Mouse (Mus musculus) hindbrain, embryonic 11.5 days (tissue): ENCODE measurements at regions not wholly inside any gene's neighbourhood (a gene's known extent, or its start where the extent isn't known, plus 50 kb on each side); places are given as distances from the start of the nearest gene placed in this dataset.

Experiments
- ATAC-seq: fragments of 200-750 bp; cut with Nextera tagmentation; 2 replicates; pipeline ENCODE4 v1.8.0; 2017; ENCODE audit warnings: mild to moderate bottlenecking, moderate TSS enrichment, moderate library complexity; ENCODE audit not compliant: low FRiP score
- DNase-seq: peaks from one replicate; pipeline ENCODE4 v3.0.0-alpha.2; 2015; ENCODE audit warnings: low spot score
- H3K27ac ChIP-seq: fragments of 300-500 bp; sonication (generic); 2 replicates; pipeline ENCODE4 v1.5.1; 2014; ENCODE audit warnings: mild to moderate bottlenecking, low read depth, low read length
- H3K27me3 ChIP-seq: fragments of 300-500 bp; sonication (generic); 2 replicates; pipeline ENCODE4 v1.6.1; 2014; ENCODE audit warnings: mild to moderate bottlenecking, low read length, moderate library complexity, mixed read lengths; ENCODE audit not compliant: control insufficient read depth, insufficient read depth
- H3K36me3 ChIP-seq: fragments of 300-500 bp; sonication (generic); 2 replicates; pipeline ENCODE4 v1.6.1; 2014; ENCODE audit warnings: mild to moderate bottlenecking, low read length, moderate library complexity, mixed read lengths; ENCODE audit not compliant: control insufficient read depth, insufficient read depth
- H3K4me1 ChIP-seq: fragments of 300-500 bp; sonication (generic); replicated peaks from 2 replicates; pipeline ENCODE4 v1.6.1; 2014; ENCODE audit warnings: low read length, mixed read lengths; ENCODE audit not compliant: control insufficient read depth, insufficient read depth
- H3K4me2 ChIP-seq: fragments of 300-500 bp; sonication (generic); replicated peaks from 2 replicates; pipeline ENCODE4 v1.6.1; 2014; ENCODE audit warnings: mild to moderate bottlenecking, low read depth, low read length
- H3K4me3 ChIP-seq: fragments of 300-500 bp; sonication (generic); 2 replicates; pipeline ENCODE4 v1.5.1; 2014; ENCODE audit warnings: low read depth, low read length
- H3K9ac ChIP-seq: fragments of 300-500 bp; sonication (generic); 2 replicates; pipeline ENCODE4 v1.6.1; 2014; ENCODE audit warnings: low read depth, low read length
- H3K9me3 ChIP-seq: fragments of 300-500 bp; sonication (generic); 2 replicates; pipeline ENCODE4 v1.6.1; 2016; ENCODE audit warnings: low read length; ENCODE audit not compliant: control insufficient read depth
- WGBS: fragments of 180-500 bp; shearing (Covaris S2); extraction: QIAGEN DNeasy Blood & Tissue Kit; methylation state at CpG from one replicate; pipeline ENCODE4 v1.1.7; 2014; 5-methylcytosine and 5-hydroxymethylcytosine counted together

GRCm38 (mm10) chrX:13014051-13014450 lies 57.2 kb upstream of the Usp9x start:
- Histone ChIP-seq H3K27ac (no peak overlapping the region), H3K27me3 (no peaks in the 10 kb centered on the region), H3K9ac (no peak overlapping the region), H3K4me1 (no peaks in the 10 kb centered on the region), H3K36me3 (no peaks in the 10 kb centered on the region), H3K4me2 (no peak overlapping the region), H3K4me3 (no peak overlapping the region), H3K9me3 (no peaks in the 10 kb centered on the region)
- WGBS = 67% methylated on average over 3 of the region's 3 CpGs
- DNase-seq (no peak), ATAC-seq (no peak)

- no peaks in the 10 kb centered on the region for H3K27me3 ChIP-seq
- WGBS = 66% methylated on average over 3 of the region's 3 CpGs
These were observed 58.2 kb upstream of the Usp9x start for GRCm38 (mm10) chrX:13013086-13013485.

GRCm38 (mm10) chrX:12990777-12991176 lies 80.5 kb upstream of the Usp9x start:
- no peaks in the 10 kb centered on the region for H3K27me3 ChIP-seq
- no peak overlapping the region for H3K4me3 ChIP-seq
- H3K4me2 ChIP-seq = no peak overlapping the region
- H3K9ac ChIP-seq = no peak overlapping the region
- whole genome bisulfite sequencing = 85% methylated on average over 7 of the region's 7 CpGs
- H3K9me3 ChIP-seq = no peaks in the 10 kb centered on the region
- H3K4me1 ChIP-seq = no peaks in the 10 kb centered on the region
- no peak for ATAC-seq
- no peak overlapping the region for H3K27ac ChIP-seq
- H3K36me3 ChIP-seq = no peaks in the 10 kb centered on the region
- no peak for DNase-seq

More at GRCm38 (mm10) chrX:13013086-13013485, 58.2 kb upstream of the Usp9x start:
- H3K36me3 ChIP-seq = no peaks in the 10 kb centered on the region
- no peak overlapping the region for H3K4me2 ChIP-seq
- no peak overlapping the region for H3K4me3 ChIP-seq
- ATAC-seq = no peak
- H3K27ac ChIP-seq = no peak overlapping the region
- no peaks in the 10 kb centered on the region for H3K4me1 ChIP-seq
- no peak for DNase-seq
- H3K9me3 ChIP-seq = no peaks in the 10 kb centered on the region
- no peak overlapping the region for H3K9ac ChIP-seq

- no peak overlapping the region for H3K4me2 ChIP-seq
- 73% methylated on average over 6 of the region's 6 CpGs for WGBS
- DNase-seq (no peak), ATAC-seq (no peak)
- no peaks in the 10 kb centered on the region for H3K36me3 ChIP-seq
- no peak overlapping the region for H3K27ac ChIP-seq
- no peak overlapping the region for H3K4me3 ChIP-seq
- no peaks in the 10 kb centered on the region for H3K27me3 ChIP-seq
- H3K9me3 ChIP-seq = no peaks in the 10 kb centered on the region
- H3K4me1 ChIP-seq = no peaks in the 10 kb centered on the region
- no peak overlapping the region for H3K9ac ChIP-seq
These were observed 93.6 kb upstream of the Usp9x start for GRCm38 (mm10) chrX:12977676-12978075.

- ATAC-seq = no peak
- H3K4me3 ChIP-seq = no peak overlapping the region
- WGBS = 89% methylated on average over 7 of the region's 7 CpGs
- no peaks in the 10 kb centered on the region for H3K4me1 ChIP-seq
- no peak overlapping the region for H3K9ac ChIP-seq
- H3K9me3 ChIP-seq = no peaks in the 10 kb centered on the region
- no peak overlapping the region for H3K27ac ChIP-seq
- no peak overlapping the region for H3K4me2 ChIP-seq
- DNase-seq = no peak
- H3K36me3 ChIP-seq = no peaks in the 10 kb centered on the region
- no peaks in the 10 kb centered on the region for H3K27me3 ChIP-seq
These were observed 102.1 kb upstream of the Usp9x start for GRCm38 (mm10) chrX:12968979-12969746.

- Histone ChIP-seq H3K27ac (no peak overlapping the region), H3K27me3 (no peaks in the 10 kb centered on the region), H3K9me3 (no peaks in the 10 kb centered on the region), H3K4me1 (no peaks in the 10 kb centered on the region), H3K4me3 (no peak overlapping the region), H3K9ac (no peak overlapping the region), H3K4me2 (no peak overlapping the region), H3K36me3 (no peaks in the 10 kb centered on the region)
- DNase-seq (no peak), ATAC-seq (no peak)
- 71% methylated on average over 11 of the region's 11 CpGs for WGBS
These were observed 111.6 kb upstream of the Usp9x start for GRCm38 (mm10) chrX:12959467-12960314.

GRCm38 (mm10) chrX:12958873-12959272 lies 112.4 kb upstream of the Usp9x start:
- no peak for DNase-seq
- no peak overlapping the region for H3K9ac ChIP-seq
- H3K36me3 ChIP-seq = no peaks in the 10 kb centered on the region
- no peak overlapping the region for H3K4me3 ChIP-seq
- H3K9me3 ChIP-seq = no peaks in the 10 kb centered on the region
- WGBS = 79% methylated on average over 2 of the region's 2 CpGs
- H3K27ac ChIP-seq = no peak overlapping the region
- H3K4me1 ChIP-seq = no peaks in the 10 kb centered on the region
- ATAC-seq = no peak
- no peaks in the 10 kb centered on the region for H3K27me3 ChIP-seq
- no peak overlapping the region for H3K4me2 ChIP-seq

GRCm38 (mm10) chrX:12950928-12951660 lies 120.2 kb upstream of the Usp9x start:
- H3K4me2 ChIP-seq = no peak overlapping the region
- WGBS = 81% methylated on average over 5 of the region's 7 CpGs
- DNase-seq (no peak), ATAC-seq (no peak)
- no peaks in the 10 kb centered on the region for H3K9me3 ChIP-seq
- no peaks in the 10 kb centered on the region for H3K27me3 ChIP-seq
- no peak overlapping the region for H3K9ac ChIP-seq
- no peaks in the 10 kb centered on the region for H3K4me1 ChIP-seq
- H3K36me3 ChIP-seq = no peaks in the 10 kb centered on the region
- no peak overlapping the region for H3K4me3 ChIP-seq
- no peak overlapping the region for H3K27ac ChIP-seq
